Mouse (Mus musculus): ENCODE measurements at regions not wholly inside any gene's neighbourhood (a gene's known extent, or its start where the extent isn't known, plus 50 kb on each side); places are given as distances from the start of the nearest gene placed in this dataset.

DNA sequence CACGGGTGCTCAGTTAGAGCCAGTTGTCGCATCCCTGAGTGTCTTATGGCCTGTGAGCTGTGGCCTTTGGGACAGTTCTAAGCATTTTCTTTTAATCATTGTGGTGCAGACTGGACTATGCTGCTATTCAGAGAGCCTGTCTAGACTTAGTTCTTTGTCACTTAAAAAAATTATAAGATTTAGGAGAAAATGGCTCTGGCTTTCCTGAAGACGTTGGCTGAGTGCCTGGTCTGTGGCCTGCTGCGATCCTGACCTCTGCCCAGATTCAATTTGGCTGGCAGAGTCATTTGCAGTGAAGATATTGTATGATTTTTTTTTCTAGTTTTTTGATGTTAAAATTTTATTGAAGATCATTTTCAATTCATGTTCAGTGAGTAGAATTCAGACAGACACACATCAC, 322.0 kb downstream of the 1810013L24Rik start:
- no peak for TF ChIP-seq MAFK (IDR thresholded peaks at IDR 0.05; ENCODE audit: insufficient replicate concordance, low read length)
- no peak for TF ChIP-seq CTCF (conservative IDR thresholded peaks at IDR 0.05 in 1 of 2, IDR thresholded peaks at IDR 0.05 in 1 of 2; ENCODE audit: low read depth in 2 of 2, low read length in 2 of 2)
- TF ChIP-seq NRF1 (IDR thresholded peaks at IDR 0.05; ENCODE audit: low read depth, low read length): no peak
- no peak for TF ChIP-seq ZC3H11A (IDR thresholded peaks at IDR 0.05; ENCODE audit: low read depth, low read length)
- no peak for TF ChIP-seq MXI1 (IDR thresholded peaks at IDR 0.05; ENCODE audit: low read depth, low read length)
- no peak for TF ChIP-seq POLR2AphosphoS2 (IDR thresholded peaks at IDR 0.05; ENCODE audit: low read depth, low read length)

Data from CH12.LX (cell line).